Mouse (Mus musculus): ENCODE data around the gene Nup93. TPM values are rescaled to one million over a fixed set of nuclear protein-coding genes. Genes with fewer than 3 reads are reported as not detected.

The Nup93 gene
- polyA plus RNA-seq, 1 experiment: 26.5 TPM

- Histone ChIP-seq H3K4me1 (ENCODE audit: control insufficient read depth, insufficient read depth, low read length) (no peaks in the 10 kb centered on the region; the same call in 1 of the 2 replicates), H3K4me3 (ENCODE audit: insufficient read depth, low read length) (no peak overlapping the region), H3K27ac (ENCODE audit: insufficient read depth, low read length) (peak overlapping the region; percentile 86)
- no peak for TF ChIP-seq CTCF (IDR thresholded peaks at IDR 0.05; ENCODE audit: extremely low read depth, insufficient read depth, low read length)
Observed at GRCm38 (mm10) chr8:94363288-94363688, 148.9 kb downstream of the Nup93 start.

DNA sequence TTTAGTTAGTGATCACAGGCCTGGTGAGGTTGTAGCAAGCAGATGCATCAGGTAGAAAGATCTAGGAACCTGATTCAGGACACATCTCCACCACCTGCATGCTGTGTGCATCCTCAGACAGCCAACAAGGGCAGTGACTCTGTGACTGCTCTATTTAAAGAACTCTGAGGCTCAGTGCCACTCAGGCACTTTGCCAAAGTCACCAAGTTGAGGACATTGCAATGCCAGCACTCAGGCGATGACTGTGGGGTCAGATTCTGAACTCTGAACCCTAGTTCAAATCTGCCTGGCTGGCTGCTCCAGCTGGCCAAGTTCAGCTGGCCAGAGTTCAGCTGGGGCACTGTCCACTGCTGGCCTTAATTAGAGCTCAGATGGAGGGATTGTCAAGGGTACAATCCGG, 149.5 kb downstream of the Nup93 start:
- TF ChIP-seq CTCF (IDR thresholded peaks at IDR 0.05; ENCODE audit: extremely low read depth, insufficient read depth, low read length): no peak
- no peak for TF ChIP-seq POLR2A (IDR thresholded peaks at IDR 0.05; ENCODE audit: extremely low read depth, insufficient read depth, low read length)
- no peaks in the 10 kb centered on the region; the same call in 1 of the 2 replicates for H3K4me1 ChIP-seq (ENCODE audit: control insufficient read depth, insufficient read depth, low read length)
- no peak overlapping the region for H3K4me3 ChIP-seq (ENCODE audit: insufficient read depth, low read length)
- H3K27ac ChIP-seq (ENCODE audit: insufficient read depth, low read length): peak overlapping the region; percentile 47

- no peak overlapping the region; the same call in 1 of the 2 replicates for H3K27ac ChIP-seq (ENCODE audit: insufficient read depth, low read length)
- H3K4me3 ChIP-seq (ENCODE audit: insufficient read depth, low read length): no peak overlapping the region
- H3K4me1 ChIP-seq (ENCODE audit: control insufficient read depth, insufficient read depth, low read length): no peaks in the 10 kb centered on the region; the same call in 1 of the 2 replicates
- TF ChIP-seq POLR2A (IDR thresholded peaks at IDR 0.05; ENCODE audit: extremely low read depth, insufficient read depth, low read length): no peak
- TF ChIP-seq CTCF (IDR thresholded peaks at IDR 0.05; ENCODE audit: extremely low read depth, insufficient read depth, low read length): no peak
Observed at GRCm38 (mm10) chr8:94364686-94365312, 150.4 kb downstream of the Nup93 start.

GRCm38 (mm10) chr8:94365410-94365981, 151.1 kb downstream of the Nup93 start:
- TF ChIP-seq CTCF (IDR thresholded peaks at IDR 0.05; ENCODE audit: extremely low read depth, insufficient read depth, low read length) (no peak), POLR2A (IDR thresholded peaks at IDR 0.05; ENCODE audit: extremely low read depth, insufficient read depth, low read length) (no peak)
- no peak overlapping the region for H3K4me3 ChIP-seq (ENCODE audit: insufficient read depth, low read length)
- no peaks in the 10 kb centered on the region; the same call in 1 of the 2 replicates for H3K4me1 ChIP-seq (ENCODE audit: control insufficient read depth, insufficient read depth, low read length)
- H3K27ac ChIP-seq (ENCODE audit: insufficient read depth, low read length): no peak overlapping the region; the same call in 1 of the 2 replicates

Other genes with a start within 250 kb of the Nup93 start
- 110 and 115 TPM in 2 replicates for gene Amfr, start 201.7 kb upstream of the Nup93 start, polyA plus RNA-seq (2012; rRNA removed)
- gene Nudt21, start 177.5 kb upstream of the Nup93 start, polyA plus RNA-seq (2012; rRNA removed): 31.1 and 32.1 TPM in 2 replicates
- 61.4 and 65.9 TPM in 2 replicates for gene Ogfod1, start 177.4 kb upstream of the Nup93 start, polyA plus RNA-seq (2012; rRNA removed)
- gene Bbs2, start 115.6 kb upstream of the Nup93 start, polyA plus RNA-seq (2012; rRNA removed): 67.3 and 72.9 TPM in 2 replicates
- gene Mt4, start 77.4 kb upstream of the Nup93 start, polyA plus RNA-seq (2012; rRNA removed): not detected in 2 replicates
- gene Mt3, start 62.0 kb upstream of the Nup93 start, polyA plus RNA-seq (2012; rRNA removed): 1,778 and 1,863 TPM in 2 replicates
- gene Mt2, start 41.9 kb upstream of the Nup93 start, polyA plus RNA-seq (2012; rRNA removed): 559 and 591 TPM in 2 replicates
- gene Mt1, start 35.5 kb upstream of the Nup93 start, polyA plus RNA-seq (2012; rRNA removed): 1,137 and 1,412 TPM in 2 replicates
- gene Slc12a3, start 114.6 kb downstream of the Nup93 start, polyA plus RNA-seq (2012; rRNA removed): 0.66 and 1.0 TPM in 2 replicates
- gene Herpud1, start 171.9 kb downstream of the Nup93 start, polyA plus RNA-seq (2012; rRNA removed): 90.6 and 97.8 TPM in 2 replicates
- 0.94 and 1.0 TPM in 2 replicates for gene Nlrc5, start 219.8 kb downstream of the Nup93 start, polyA plus RNA-seq (2012; rRNA removed)

Measured in cortical plate, adult 2 months (tissue).